Mouse (Mus musculus): Measurements from ENCODE around the gene Pgap3.

- TF ChIP-seq POLR2A (IDR thresholded peaks at IDR 0.05; ENCODE audit: borderline replicate concordance, insufficient read depth, low read length) (no peak), CTCF (IDR thresholded peaks at IDR 0.05; ENCODE audit: borderline replicate concordance, insufficient read depth, low read depth, low read length) (no peak)
Measured at GRCm38 (mm10) chr11:98446213-98446561, 45.9 kb upstream of the Pgap3 start, which contains the start of gene Grb7.
